Mouse (Mus musculus): ENCODE data around the gene Erlin1. TPM values are rescaled to one million over a fixed set of nuclear protein-coding genes. Genes with fewer than 3 reads are reported as not detected.

The Erlin1 gene
- total RNA-seq, 2 experiments from 2014 or later: 56.5 to 78.4 TPM

DNA sequence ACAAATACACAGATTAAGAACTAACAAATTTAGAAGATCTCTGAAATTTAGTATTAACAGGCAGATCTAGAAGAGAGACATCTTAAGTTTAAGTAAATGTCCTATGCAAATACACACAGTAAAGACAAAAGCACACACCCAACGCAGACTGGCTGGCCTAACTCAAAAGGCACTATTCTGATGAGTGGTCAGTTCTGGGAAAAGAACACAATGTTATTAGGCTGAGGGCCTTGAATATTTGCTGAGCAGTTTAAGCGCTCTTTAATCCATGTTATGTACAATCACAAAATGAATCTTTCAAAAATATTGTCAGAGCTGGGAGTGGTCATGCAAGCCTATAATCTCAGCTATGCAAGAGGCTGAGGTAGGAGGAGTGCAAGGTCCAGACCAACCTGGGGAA lies 4.9 kb downstream of the Erlin1 start:
- no peak for ATAC-seq (replicated peaks; ENCODE audit: poor library complexity, severe bottlenecking)

DNA sequence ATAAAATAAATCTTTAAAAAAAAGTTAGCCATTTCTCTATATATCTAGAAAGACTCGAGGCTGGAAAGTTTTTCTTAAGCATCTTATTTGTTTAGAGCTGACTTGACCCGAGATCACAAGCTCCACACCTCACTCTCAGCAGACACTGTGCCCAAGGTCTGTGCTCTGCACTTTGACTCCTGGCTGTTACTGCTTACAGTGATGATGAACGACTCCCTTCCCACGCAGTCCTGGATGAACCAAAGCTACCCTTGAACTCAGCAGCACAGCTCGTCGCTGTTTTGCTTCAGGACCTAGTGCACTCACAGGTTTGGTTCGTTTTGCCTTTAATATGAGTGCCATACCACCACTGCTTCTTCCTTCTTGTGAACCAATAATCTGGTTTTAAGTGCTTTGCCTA lies 5.8 kb downstream of the Erlin1 start:
- ATAC-seq (replicated peaks; ENCODE audit: poor library complexity, severe bottlenecking): no peak

DNA sequence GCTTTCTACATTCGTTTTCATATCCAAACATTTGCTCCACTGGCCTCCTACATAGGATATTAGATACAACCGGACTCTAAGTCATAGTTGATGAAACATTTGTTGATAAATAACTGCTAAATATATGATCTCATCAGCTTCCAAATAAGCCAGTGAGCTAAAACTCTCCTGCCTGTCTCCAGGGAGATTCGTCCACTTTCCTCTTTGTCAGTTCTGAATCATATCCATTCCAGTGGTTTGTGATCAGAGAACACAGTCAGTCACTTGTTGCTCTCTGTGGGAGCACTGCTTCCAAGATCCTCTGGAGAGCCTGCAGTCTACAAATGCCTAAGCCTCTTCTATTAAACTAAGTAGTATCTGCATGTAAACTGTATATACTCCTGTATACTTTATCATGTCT lies 9.4 kb downstream of the Erlin1 start:
- no peak for ATAC-seq (replicated peaks; ENCODE audit: poor library complexity, severe bottlenecking)

DNA sequence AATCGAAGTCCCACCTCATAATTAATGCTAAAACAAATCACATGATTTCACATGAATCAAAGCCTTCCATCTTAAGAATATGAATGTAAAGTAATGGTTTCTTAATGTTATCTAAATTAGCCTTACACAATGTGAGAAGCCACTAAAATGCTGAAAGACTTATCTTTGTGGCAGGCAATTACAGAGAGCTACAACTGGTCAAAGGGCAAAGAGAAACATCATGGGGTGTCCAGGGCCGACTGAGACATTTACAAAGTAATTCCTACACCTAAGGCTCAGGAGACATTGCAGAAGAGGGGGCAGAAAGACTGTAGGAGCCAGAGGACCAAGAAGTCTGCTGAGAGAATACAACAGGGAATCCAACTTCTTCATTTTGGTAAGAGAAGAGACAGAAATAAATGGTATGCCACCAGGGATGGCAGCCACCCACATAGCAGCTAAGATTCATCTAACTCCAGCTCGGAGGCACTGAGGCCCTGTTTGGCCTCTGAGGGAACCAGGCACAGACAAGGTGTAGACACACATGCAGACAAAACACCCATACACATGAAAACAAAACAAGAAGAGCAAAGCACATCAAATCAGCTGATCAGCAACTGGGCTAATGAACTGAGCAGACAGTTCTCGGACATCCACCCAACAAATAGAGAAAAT lies 14.3 kb downstream of the Erlin1 start:
- ATAC-seq (replicated peaks; ENCODE audit: poor library complexity, severe bottlenecking): no peak

DNA sequence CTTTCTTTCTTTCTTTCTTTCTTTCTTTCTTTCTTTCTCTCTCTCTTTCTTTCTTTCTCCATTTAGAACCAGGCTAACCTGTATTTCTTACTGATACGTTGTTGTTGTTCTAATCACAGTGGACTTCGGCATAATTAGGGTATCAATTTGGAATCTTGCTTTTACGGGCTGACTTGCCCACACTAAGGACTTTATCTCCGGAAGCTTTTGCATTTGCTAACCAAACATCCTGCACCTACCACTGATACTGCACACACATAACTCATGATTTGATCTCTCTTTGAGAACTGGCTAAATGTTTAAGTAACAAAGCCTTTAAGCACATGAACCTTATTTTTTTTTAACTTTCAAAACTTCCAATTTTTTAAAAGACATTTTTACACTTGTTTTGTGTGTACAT lies 19.2 kb downstream of the Erlin1 start:
- ATAC-seq (replicated peaks; ENCODE audit: poor library complexity, severe bottlenecking): no peak

DNA sequence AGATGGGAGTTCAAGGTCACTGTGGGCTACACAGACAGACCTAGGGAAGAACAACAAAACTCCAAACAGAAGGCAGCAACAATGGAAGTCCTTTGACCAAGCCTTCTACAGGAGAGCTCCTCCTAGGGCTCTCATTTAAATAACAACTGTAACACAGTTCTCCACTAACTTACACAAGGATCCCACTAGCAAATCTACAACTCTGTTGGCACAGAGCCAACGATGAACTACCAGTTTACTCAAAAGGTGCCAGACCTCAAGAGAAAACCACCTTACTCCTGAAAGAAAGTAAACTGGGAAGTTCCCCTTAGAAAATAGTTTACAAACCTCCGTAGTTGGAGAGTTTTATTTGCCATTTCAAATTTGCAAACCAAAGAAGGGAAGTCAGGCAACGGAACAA lies 20.3 kb downstream of the Erlin1 start:
- ATAC-seq (replicated peaks; ENCODE audit: poor library complexity, severe bottlenecking): no peak

DNA sequence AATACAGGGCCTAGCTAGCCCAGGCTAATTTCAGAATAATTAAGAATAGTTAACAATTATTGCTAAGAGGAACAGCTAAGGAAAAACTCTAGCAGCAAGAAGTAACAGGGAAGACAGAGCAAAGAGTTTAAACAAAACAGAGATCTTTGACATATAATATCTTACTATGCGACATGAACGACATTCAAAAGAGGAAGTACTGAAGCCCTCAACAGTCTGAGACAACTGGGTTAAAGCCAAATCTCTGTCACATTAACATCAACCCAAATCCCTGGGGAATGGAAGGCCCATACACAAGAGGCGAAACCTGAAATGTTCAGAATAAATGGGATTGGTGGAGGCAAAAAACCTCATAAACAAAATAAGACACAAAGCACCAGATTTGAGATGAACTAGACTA lies 23.7 kb downstream of the Erlin1 start:
- no peak for ATAC-seq (replicated peaks; ENCODE audit: poor library complexity, severe bottlenecking)

DNA sequence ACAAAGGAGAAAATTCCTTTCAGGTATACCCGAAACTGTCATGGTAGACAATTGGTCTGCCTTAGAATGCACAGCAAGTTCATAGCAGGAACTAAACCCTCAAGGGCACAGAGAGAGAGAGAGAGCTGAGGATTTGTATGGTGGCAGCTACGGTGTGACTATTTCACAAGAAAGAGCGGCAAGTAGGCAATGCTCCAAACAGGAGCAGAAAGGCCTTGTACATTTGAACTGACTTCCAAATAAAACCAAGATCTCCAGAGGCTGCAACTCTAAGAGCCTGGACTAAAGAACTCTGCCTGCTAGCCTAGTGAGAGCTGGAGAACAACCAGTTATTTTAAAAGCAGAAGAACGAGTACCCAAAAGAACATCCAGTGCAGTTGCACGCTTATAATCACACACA lies 27.5 kb downstream of the Erlin1 start:
- no peak for ATAC-seq (replicated peaks; ENCODE audit: poor library complexity, severe bottlenecking)

DNA sequence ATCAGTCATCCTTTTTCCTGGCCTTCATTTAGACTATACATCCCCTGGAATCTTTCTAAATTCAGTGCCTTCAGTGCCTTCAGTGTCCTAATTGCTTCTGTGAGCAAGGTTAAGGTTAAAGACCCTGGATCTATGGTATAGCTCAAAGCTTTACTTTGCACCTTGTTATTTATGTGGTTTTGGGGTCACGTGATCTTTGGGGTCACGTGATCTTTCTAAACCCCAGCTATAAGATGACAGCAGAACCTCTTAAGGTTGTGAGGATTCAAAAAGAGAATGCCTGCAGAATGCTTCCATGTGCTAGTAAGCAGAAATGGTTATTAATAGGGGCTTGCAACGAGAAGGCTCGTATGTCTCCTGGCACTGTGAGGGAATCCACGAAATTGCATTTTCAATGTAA lies 36.2 kb downstream of the Erlin1 start:
- ATAC-seq (replicated peaks; ENCODE audit: poor library complexity, severe bottlenecking): no peak

DNA sequence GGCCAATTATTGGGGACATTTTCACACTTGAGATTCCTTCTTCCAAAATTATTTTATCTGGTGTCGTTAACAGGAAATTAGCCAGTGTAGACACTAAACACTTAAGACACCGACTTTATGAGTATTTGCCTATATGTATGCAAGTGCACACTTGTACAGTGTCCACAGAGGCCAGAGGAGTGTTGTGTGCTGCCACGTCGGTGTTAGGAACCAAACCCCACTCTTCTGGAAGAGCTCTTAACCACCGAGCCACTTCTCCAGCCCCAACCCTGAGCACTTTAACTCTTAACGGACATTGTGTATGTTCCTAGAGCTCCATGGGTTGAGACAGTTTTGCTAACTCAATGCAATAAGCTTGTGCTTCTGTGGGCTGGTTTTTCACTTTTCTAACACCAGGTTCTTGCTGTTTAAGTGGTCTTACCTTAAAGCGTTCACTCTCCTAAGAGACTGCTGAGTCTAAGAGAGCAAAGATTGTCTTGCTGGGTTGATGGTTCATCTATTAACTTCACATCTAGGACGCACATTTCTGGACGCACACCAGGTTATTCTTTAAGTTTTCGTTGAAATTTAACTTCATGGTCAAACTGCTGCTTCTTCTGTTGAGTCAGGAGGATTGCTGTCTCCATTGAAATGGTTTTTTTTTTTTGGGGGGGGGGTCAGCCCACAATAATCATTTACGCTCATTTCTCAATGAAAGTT lies 37.4 kb downstream of the Erlin1 start:
- ATAC-seq (replicated peaks; ENCODE audit: poor library complexity, severe bottlenecking): no peak

DNA sequence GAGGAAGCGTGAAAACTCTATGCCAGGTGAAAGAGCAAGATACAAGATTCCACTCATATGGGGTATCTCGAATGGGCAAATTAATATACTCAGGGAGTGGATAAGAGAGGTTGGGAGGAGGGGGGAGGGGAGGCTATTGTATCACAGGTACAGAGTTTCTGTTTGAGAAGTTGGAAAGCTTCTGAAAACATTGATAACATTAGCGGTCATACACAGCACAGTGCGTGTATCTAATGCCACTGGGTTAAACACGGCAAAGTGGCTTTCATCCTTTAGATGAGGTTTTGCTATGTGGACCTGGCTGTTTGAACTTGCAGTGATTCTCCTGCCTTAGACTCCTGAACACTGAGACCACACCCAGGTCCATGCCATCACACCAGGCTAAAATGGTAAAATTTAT lies 39.6 kb downstream of the Erlin1 start:
- ATAC-seq (replicated peaks; ENCODE audit: poor library complexity, severe bottlenecking): no peak

DNA sequence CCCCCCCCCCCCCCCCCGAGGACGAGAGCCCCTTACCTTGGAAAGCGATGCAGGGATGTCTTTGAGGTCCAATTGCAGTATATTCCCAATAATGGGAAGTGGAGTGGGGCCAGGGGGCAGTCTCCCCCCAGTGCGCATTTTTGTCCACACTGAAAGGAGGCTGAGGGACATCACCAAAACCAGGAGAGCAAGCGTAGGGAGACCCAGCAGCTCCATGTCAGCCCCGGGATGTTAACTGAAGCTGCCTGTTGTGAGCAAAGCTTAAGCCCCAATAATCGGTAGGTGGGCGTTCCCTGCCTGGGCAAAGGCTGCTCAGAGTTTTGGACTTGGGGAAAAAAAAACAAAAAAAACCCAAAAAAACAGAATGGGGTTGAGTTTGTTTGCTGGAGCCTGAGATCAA lies 40.6 kb downstream of the Erlin1 start, which contains the start of gene Cyp2c23:
Gene Cyp2c23, minus strand, starts transcription at position 237 of the 400 bp plus-strand sequence.
- no peak for ATAC-seq (replicated peaks; ENCODE audit: poor library complexity, severe bottlenecking)

DNA sequence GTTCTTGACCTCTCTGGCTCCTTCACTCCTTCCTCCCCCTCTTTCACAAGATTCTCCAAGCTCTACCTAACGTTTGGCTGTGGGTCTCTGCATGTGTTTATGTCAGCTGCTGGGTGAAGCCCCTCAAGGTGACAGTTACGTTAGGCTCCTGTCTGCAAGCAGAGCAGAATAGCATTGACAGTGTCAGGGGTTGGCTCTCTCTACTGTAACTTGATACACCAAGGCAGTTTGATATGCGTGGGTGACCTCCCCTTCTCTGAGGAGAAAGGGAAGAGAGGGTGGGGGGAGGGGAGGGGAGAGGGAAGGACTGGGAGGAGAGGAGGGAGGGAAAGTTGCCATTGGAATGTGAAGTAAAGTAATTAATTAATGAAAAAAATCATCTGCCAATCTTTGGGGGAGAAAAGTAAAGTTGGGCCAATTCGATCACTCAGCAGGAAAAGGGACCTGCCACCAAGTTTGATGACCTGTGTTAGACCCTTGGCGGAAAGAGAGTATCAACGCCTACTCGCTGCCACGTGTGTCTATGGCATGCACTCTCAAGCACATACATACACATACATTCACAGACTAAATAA lies 42.5 kb downstream of the Erlin1 start:
- ATAC-seq (replicated peaks; ENCODE audit: poor library complexity, severe bottlenecking): no peak

DNA sequence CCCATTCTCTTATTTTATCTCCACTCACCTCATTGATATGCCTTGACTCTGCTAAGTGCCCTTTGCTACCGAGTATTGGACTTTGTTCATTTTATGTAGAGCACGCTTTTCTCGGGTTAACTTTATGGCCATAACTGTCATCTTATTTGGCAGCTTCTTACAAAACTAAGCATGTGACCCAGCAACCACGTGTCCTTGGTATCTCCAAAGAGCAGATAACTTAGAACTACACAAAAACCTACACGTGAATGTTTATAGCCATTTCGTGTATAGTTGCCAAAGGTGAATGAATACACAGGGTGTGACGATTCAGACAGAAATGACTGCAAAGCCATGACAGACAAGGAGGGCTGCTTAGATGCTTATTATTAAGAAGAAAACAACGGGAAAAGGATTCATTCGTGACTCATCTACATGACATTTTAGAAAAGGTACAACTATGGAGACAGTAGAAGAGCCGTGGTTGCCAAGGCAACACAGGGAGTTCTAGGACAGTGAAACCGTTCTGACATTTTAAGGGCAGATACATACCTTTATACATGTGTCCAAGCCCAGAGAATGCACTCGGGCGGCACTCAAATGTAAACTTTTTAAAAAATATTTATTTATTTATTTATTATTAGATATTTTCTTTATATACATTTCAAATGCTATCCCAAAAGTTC lies 44.5 kb downstream of the Erlin1 start:
- no peak for ATAC-seq (replicated peaks; ENCODE audit: poor library complexity, severe bottlenecking)

DNA sequence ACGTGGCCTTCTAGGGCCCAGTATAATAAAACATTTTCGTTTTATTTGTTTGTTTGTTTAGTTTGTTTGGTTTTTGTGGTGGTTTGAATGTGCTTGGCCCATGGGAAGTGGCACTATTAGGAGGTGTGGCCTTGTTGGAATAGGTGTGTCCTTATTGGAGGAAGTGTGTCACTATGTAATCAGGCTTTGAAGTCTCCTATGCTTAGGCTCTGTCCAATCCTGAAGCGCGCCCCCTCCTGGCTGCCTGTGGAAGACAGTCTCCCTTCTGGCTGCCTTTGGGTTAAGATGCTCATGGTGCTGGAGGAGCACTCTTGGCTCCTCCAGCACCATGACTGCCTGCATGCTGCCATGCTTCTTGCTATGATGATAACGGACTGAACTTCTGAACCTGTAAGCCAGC lies 46.5 kb downstream of the Erlin1 start:
- ATAC-seq (replicated peaks; ENCODE audit: poor library complexity, severe bottlenecking): no peak

DNA sequence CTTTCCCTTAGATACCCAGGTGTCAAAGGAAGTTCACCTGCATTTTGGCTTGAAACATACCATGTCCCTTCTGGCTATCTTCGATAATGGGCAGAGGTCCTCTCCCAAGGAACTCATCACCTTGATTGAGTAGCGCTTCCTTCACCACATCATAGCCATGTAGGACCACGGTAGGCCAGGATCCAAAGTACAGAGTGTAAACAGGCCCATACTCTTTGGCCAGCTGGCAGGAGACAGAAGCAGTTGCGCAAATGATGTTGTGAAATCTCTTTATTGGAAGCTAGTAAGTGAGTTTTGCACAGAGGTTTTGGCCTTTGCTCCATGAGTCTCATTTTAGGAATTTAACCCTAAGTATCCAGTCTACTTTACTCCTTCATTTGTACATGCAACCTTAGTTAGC lies 48.1 kb downstream of the Erlin1 start:
- ATAC-seq (replicated peaks; ENCODE audit: poor library complexity, severe bottlenecking): peak; percentile 73

DNA sequence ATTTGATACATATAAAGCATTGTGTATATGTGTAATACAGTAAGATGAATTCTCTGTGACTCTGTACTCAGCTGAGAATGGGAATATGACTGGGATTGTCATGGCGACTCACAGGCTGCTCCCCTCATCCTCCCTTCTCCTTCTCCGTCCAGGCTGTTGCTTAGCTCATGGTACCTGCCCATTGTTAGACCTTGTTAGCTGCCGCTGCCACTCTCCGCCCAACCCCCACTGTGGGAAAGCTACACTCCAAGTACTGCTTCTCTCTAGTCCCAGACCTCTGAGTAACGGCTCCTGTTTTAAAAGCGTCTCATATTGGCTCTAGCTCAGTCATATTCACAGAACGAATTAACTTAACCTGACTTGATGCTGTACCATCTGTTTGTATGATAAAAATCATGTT lies 49.8 kb downstream of the Erlin1 start:
- no peak for ATAC-seq (replicated peaks; ENCODE audit: poor library complexity, severe bottlenecking)

DNA sequence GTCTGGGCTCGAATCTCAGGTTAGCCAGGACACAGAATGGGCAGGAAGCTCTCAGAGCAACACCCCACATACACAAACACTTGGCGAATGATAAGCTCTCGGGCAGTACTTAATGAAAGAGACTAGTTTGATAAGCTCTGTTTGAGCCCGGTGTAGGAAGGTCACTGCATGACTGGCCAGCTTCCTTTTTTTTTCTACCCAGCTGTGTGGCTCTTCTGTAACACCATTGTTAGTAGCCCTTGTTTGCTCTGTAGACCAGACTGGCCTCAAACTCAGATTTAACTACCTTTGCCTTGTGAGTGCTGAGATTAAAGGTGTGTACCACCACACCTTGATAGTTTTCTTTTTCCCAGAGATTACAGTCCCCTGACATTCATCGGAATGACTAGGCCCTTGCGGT lies 55.7 kb downstream of the Erlin1 start:
- ATAC-seq (replicated peaks; ENCODE audit: poor library complexity, severe bottlenecking): no peak

DNA sequence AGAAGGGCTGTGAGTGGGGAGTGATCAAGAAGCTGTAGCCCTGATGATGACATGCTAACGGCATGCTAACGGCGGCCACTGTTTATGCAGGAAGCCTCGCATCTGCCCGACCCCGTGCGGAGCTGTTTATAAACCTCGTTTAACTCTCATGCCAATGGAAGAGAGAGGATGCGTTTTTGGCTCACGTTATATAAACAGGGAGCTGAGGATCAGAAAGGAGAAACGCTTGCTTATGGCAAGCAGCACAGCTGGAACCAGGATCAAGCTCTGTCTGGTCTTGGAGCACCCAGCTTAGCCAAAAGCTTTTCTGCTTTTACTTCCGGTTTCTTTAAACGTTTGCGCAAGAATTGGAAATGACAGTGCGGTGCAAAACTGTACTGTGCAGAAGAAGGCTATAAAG lies 60.8 kb downstream of the Erlin1 start:
- ATAC-seq (replicated peaks; ENCODE audit: poor library complexity, severe bottlenecking): peak; percentile 71

DNA sequence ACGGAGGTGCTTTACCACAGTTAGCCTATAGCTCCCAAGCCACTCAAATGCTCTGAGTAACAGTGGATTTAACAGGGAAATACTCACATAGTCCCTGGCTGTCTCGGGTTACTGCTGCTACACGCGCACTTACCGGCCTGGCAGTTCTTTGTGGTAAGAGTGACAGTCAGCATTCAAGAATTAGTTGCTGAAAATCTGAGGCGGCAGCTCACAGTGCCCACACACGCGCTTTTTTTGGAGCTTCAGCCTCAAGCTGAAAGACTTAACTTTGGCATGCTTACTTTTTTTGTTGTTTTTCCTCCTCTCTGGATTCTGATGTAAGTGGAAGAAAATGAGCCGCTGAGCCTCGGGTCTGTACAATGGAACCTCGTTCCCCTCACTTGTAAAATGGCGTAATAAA lies 62.4 kb downstream of the Erlin1 start:
- ATAC-seq (replicated peaks; ENCODE audit: poor library complexity, severe bottlenecking): no peak

DNA sequence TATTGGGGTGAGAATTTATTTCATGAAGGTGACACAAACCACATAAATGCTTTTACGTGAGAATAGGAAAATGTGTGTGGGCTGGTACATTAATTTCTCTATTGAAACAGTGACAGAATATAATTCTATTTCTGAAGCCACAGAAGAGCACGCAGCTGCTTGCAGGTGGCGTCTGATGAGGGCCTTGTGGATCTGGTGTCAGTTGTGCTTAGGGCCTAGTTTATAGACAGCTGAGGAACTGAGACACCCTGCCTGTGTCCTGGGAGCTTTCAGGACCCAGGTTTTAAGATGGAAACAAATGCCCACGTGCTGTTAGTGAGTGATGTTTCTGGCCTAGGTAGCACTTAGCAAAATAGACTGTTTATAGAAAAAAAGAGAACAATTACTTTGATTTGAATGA lies 64.6 kb downstream of the Erlin1 start:
- no peak for ATAC-seq (replicated peaks; ENCODE audit: poor library complexity, severe bottlenecking)

Measured in granulocyte monocyte progenitor cell, adult 5-6 weeks (primary cell).